Mouse (Mus musculus): Measurements from ENCODE around the gene Sh3pxd2a.

DNA sequence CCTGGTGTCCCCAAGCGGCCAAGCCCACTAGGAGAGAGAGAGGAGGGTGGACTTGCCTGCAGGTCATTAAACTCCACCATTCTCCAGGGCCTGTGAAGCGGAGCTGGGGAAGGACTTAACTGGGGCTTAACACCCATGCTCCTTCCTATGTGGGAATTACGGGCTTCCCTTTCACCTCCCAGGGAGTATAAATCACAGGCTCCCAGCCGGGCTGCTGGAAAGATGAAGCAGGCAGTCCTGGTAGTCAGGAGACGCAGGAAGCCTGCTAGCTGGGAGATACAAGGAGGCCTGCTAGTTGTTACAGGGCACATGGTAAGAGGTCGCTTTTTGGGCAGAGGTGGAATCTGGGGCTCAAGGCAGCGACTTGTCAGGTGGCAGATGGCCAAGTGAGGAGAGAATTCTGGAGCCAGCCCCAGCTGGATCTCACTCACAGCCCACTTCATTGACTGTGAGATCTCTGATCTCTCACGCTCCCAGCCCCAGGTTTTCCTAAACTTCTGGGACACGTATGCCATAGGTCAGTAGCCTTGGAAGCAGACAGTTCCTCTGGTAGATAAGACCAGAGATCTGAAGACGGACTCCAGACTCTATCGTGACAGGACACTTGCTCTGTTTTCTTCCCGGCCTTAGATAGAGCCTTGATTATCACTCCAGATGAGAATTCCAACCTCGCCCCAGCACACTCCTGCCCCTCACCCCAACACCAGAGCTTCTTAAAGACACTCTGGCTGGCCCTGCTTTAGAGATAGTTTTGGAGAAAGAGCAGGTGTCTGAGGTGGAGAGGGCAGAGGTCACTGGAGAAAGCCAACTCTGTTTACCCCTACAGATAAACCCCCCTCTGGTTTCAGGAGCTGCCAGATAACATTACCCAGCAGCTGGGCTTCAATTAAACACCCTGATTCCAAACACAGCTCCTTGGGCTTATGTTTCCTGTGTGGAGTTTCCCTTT lies 36.1 kb downstream of the Sh3pxd2a start:
- TF ChIP-seq CTCF (conservative IDR thresholded peaks at IDR 0.05; ENCODE audit: low read length) (no peak; the same call in 1 of the 2 replicates), NANOG (IDR thresholded peaks at IDR 0.05; ENCODE audit: borderline replicate concordance, low read length) (no peak)
